Mouse (Mus musculus) midbrain, embryonic 11.5 days (tissue): ENCODE results near the gene Prickle1. TPM values are rescaled to one million over a fixed set of nuclear protein-coding genes. Genes with fewer than 3 reads are reported as not detected.

ENCODE experiments used
- ATAC-seq: fragments of 200-750 bp; cut with Nextera tagmentation; 2 replicates; pipeline ENCODE4 v1.8.0; 2017; ENCODE audit warnings: moderate TSS enrichment, moderate library complexity; ENCODE audit not compliant: low FRiP score
- DNase-seq: peaks from one replicate; pipeline ENCODE4 v3.0.0; 2015; ENCODE audit warnings: low spot score; ENCODE audit errors: missing footprints
- H3K27ac ChIP-seq: fragments of 300-500 bp; sonication (generic); 2 replicates; pipeline ENCODE4 v1.5.1; 2014; ENCODE audit warnings: low read depth, low read length
- H3K27me3 ChIP-seq: fragments of 300-500 bp; sonication (generic); 2 replicates; pipeline ENCODE4 v1.6.1; 2014; ENCODE audit warnings: mild to moderate bottlenecking, low read length, moderate library complexity, mixed read lengths; ENCODE audit not compliant: control insufficient read depth, insufficient read depth
- H3K36me3 ChIP-seq: fragments of 300-500 bp; sonication (generic); 2 replicates; pipeline ENCODE4 v1.6.1; 2014; ENCODE audit warnings: mild to moderate bottlenecking, low read length, moderate library complexity, mixed read lengths; ENCODE audit not compliant: control insufficient read depth, insufficient read depth
- H3K4me1 ChIP-seq: fragments of 300-500 bp; sonication (generic); 2 replicates; pipeline ENCODE4 v1.6.1; 2014; ENCODE audit warnings: low read length; ENCODE audit not compliant: control insufficient read depth, insufficient read depth
- H3K4me2 ChIP-seq: fragments of 300-500 bp; sonication (generic); 2 replicates; pipeline ENCODE4 v1.6.1; 2014; ENCODE audit warnings: mild to moderate bottlenecking, moderate library complexity
- H3K4me3 ChIP-seq: fragments of 300-500 bp; sonication (generic); 2 replicates; pipeline ENCODE4 v1.5.1; 2014; ENCODE audit warnings: low read depth, low read length
- H3K9ac ChIP-seq: fragments of 300-500 bp; sonication (generic); 2 replicates; pipeline ENCODE4 v1.6.1; 2014; ENCODE audit warnings: low read length
- H3K9me3 ChIP-seq: fragments of 300-500 bp; sonication (generic); 2 replicates; pipeline ENCODE4 v1.6.1; 2016; ENCODE audit warnings: low read length; ENCODE audit not compliant: control insufficient read depth
- WGBS: fragments of 180-500 bp; shearing (Covaris S2); extraction: QIAGEN DNeasy Blood & Tissue Kit; methylation state at CpG from one replicate; pipeline ENCODE4 v1.1.7; 2014; 5-methylcytosine and 5-hydroxymethylcytosine counted together
- polyA plus RNA-seq: library from polyadenylated mRNA; unstranded; fragments of >200 nt; fragmentation: Nextera tagmentation; extraction: Ambion mirVana; gene quantifications from 2 replicates; pipeline ENCODE4 v1.2.1, GENCODE M21; 2014

The Prickle1 gene
- polyA plus RNA-seq, 1 experiment from 2014 or later, result 16.8 TPM

DNA sequence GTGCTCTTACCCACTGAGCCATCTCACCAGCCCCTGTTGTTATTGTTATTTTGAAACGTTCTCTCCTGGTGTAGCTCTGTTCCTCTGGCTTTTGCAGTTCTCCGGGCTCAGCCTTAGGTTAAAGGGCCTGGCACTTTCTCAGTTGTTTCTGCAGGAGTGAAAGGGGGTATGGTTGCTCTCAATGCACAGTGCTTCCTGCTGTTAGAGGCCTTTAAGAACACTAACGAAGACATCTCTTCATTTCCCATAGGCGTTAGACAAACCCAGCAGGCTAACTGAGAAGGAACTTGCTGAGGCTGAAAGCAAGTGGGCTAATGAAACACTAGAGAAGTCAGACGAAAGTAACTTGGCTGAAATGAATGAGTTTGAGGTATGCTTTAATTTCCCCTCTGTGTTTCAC lies 136.3 kb downstream of the Prickle1 start:
- no peak overlapping the region for H3K27ac ChIP-seq
- no peaks in the 10 kb centered on the region for H3K9me3 ChIP-seq
- ATAC-seq (no peak), DNase-seq (no peak)
- WGBS, result 67% methylated on average over 5 of the region's 5 CpGs
- no peak overlapping the region for H3K4me3 ChIP-seq
- no peak overlapping the region for H3K4me2 ChIP-seq
- H3K9ac ChIP-seq, result no peak overlapping the region
- no peaks in the 10 kb centered on the region for H3K4me1 ChIP-seq
- H3K36me3 ChIP-seq, result 0 out of 2 replicates have a peak, but pooled peaks cover 2% of the 10 kb centered on the region
- no peaks in the 10 kb centered on the region for H3K27me3 ChIP-seq

DNA sequence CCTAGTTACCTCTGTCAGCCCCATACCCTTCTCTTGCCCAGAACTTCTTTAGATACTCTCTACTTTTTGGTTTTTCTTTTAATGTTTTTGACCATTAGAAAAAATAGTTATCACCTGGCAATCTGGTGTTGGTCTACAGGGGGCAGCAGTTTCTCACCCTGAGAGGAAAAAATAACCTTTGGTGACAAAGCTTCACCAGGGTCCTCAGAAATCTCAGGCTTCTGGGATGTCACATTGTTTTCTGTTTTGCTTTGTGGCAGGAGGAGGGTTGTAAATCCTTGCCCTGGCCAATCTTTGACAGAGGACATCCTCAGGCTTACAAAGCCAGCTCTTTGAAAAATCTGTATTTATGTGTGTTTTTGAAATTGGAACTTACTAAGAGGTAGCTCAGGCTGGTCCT lies 139.7 kb downstream of the Prickle1 start:
- Histone ChIP-seq H3K27me3 (no peaks in the 10 kb centered on the region), H3K36me3 (no peaks in the 10 kb centered on the region), H3K9ac (no peak overlapping the region)

DNA sequence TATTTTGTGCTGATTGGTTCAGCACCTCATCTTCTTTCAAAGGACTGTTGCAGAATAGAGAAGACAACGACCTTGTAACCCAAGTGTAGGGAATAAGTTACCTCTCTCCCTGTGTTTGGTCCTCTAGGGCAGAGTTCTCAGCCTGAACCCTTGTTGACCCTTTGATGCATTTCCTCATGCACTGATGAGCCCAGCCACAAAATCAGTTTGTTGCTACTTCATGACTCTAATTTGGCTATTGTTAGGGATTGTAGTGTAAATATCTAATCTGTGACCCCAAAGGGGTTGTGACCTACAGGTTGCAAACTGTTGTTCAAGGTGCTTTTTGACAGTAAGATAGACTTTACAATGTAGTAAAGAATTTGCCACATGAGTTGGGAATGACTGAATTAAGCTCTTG lies 142.4 kb downstream of the Prickle1 start:
- Histone ChIP-seq H3K36me3 (no peaks in the 10 kb centered on the region), H3K4me3 (no peak overlapping the region), H3K4me1 (no peaks in the 10 kb centered on the region), H3K27ac (no peak overlapping the region), H3K27me3 (no peaks in the 10 kb centered on the region), H3K4me2 (no peak overlapping the region), H3K9me3 (no peaks in the 10 kb centered on the region), H3K9ac (no peak overlapping the region)
- DNase-seq (peak; percentile 57), ATAC-seq (no peak)
- 83% methylated on average over 1 of the region's 1 CpGs for WGBS

More for the DNA sequence above, 139.7 kb downstream of the Prickle1 start:
- no peak overlapping the region for H3K4me3 ChIP-seq
- peak; percentile 72 for DNase-seq
- no peak overlapping the region for H3K4me2 ChIP-seq
- ATAC-seq, result no peak
- H3K27ac ChIP-seq, result no peak overlapping the region
- H3K9me3 ChIP-seq, result no peaks in the 10 kb centered on the region
- H3K4me1 ChIP-seq, result no peaks in the 10 kb centered on the region

Other genes with a start within 250 kb of the Prickle1 start
- gene Zcrb1, start 197.6 kb downstream of the Prickle1 start, polyA plus RNA-seq, result 163 and 179 TPM in 2 replicates
- gene Pphln1, start 197.5 kb downstream of the Prickle1 start, polyA plus RNA-seq, result 62.5 and 66.3 TPM in 2 replicates